Mouse (Mus musculus): ENCODE results near the gene Six5.

GRCm38 (mm10) chr7:19083096-19083495, 11.3 kb upstream of the Six5 start:
- no peak for TF ChIP-seq HCFC1 (IDR thresholded peaks at IDR 0.05; ENCODE audit: borderline replicate concordance, insufficient read depth, low read length)
- TF ChIP-seq ZNF384 (IDR thresholded peaks at IDR 0.05; ENCODE audit: low read depth, low read length): no peak
- TF ChIP-seq ZC3H11A (IDR thresholded peaks at IDR 0.05; ENCODE audit: borderline replicate concordance, low read depth, low read length): no peak

Data from ES-E14 (cell line).